Mouse (Mus musculus): Measurements from ENCODE around the gene Cda.

DNA sequence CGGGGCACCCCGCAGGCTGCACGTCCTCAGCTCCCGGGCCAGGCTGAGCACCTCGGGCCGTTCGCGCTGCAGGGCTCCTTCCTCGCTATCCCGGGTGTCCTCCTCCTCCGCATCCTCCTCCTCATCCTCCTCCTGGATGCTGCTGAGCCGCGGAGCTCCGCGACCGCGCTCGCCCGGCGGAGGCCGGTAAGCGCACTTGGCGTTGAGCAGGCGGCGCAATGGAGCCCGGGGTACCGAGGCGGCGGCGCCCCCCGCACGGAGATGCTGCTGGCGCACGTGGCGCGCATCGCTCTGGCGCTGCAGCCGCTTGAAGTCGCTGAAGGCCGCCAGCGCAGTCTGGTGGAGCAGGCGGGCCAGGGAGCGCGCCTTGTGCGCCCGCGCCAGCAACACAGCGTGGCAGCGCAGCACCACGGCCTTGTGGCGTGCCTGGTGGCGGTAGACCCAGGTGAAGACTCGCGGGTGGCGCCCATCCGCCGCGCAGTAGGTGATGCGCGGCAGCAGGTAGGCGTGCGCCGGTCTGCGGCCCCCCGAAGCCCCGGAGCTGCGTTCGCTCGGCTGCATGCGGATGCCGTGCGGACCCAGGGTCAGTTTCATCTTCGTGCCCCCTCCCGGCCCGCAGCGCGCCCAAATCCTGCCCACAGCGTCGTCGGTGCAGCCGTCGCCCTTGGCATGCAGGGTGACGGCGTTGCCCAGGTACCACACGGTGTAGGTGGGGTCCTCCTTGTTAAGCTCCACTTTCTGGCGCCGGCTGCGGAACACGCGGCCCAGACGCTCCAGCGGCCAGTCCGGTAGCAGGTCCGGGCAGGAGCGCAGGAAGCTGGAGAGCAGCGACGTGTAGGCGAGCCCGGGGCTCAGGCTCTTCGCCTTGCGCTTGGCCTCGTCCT, 27.5 kb upstream of the Cda start:
- TF ChIP-seq CTCF (conservative IDR thresholded peaks at IDR 0.05; ENCODE audit: low read length): no peak
- TF ChIP-seq POU5F1 (IDR thresholded peaks at IDR 0.05; ENCODE audit: borderline replicate concordance, low read length): no peak
- no peak for TF ChIP-seq NANOG (IDR thresholded peaks at IDR 0.05; ENCODE audit: borderline replicate concordance, low read length)
